Mouse (Mus musculus) hindbrain, postnatal 0 days (tissue): ENCODE data around the gene Gm10974. TPM values are rescaled to one million over a fixed set of nuclear protein-coding genes. Genes with fewer than 3 reads are reported as not detected.
A peak's percentile ranks its signal among the peaks of the same experiment; 100 is the strongest.

ENCODE experiments used
- ATAC-seq: fragments of 200-750 bp; cut with Nextera tagmentation; 2 replicates; pipeline ENCODE4 v1.8.0; 2017; ENCODE audit warnings: mild to moderate bottlenecking, moderate TSS enrichment, moderate library complexity
- DNase-seq: peaks from one replicate; pipeline ENCODE4 v3.0.0-alpha.2; 2015; ENCODE audit warnings: low spot score
- H3K27ac ChIP-seq: fragments of 300-500 bp; sonication (generic); 2 replicates; pipeline ENCODE4 v1.5.1; 2014; ENCODE audit warnings: mild to moderate bottlenecking
- H3K27me3 ChIP-seq: fragments of 300-500 bp; sonication (generic); 2 replicates; pipeline ENCODE4 v1.6.1; 2014; ENCODE audit warnings: low read length, mixed read lengths; ENCODE audit not compliant: insufficient read depth
- H3K36me3 ChIP-seq: fragments of 300-500 bp; sonication (generic); 2 replicates; pipeline ENCODE4 v1.6.1; 2014; ENCODE audit warnings: low read length, mixed read lengths; ENCODE audit not compliant: insufficient read depth
- H3K4me1 ChIP-seq: fragments of 300-500 bp; sonication (generic); 2 replicates; pipeline ENCODE4 v1.6.1; 2014; ENCODE audit warnings: antibody characterized with exemption, low read length, mixed read lengths; ENCODE audit not compliant: insufficient read depth
- H3K4me2 ChIP-seq: fragments of 300-500 bp; sonication (generic); 2 replicates; pipeline ENCODE4 v1.6.1; 2014; ENCODE audit warnings: low read depth, mild to moderate bottlenecking, low read length, moderate library complexity, mixed read lengths
- H3K4me3 ChIP-seq: fragments of 300-500 bp; sonication (generic); 2 replicates; pipeline ENCODE4 v1.5.1; 2014; ENCODE audit warnings: low read length
- H3K9ac ChIP-seq: fragments of 300-500 bp; sonication (generic); replicated peaks from 2 replicates; pipeline ENCODE4 v1.6.1; 2014; ENCODE audit warnings: mild to moderate bottlenecking, low read length, moderate library complexity, mixed read lengths
- H3K9me3 ChIP-seq: fragments of 300-500 bp; sonication (generic); 2 replicates; pipeline ENCODE4 v1.6.1; 2016; ENCODE audit warnings: low read length, mixed read lengths
- CTCF ChIP-seq: IDR thresholded peaks from 2 replicates; pipeline ENCODE4 v1.5.1; 2016; ENCODE audit warnings: antibody characterized with exemption, control low read depth, low read depth
- WGBS: fragments of 180-500 bp; shearing (Covaris S2); extraction: QIAGEN DNeasy Blood & Tissue Kit; methylation state at CpG from one replicate; pipeline ENCODE4 v1.1.7; 2014; 5-methylcytosine and 5-hydroxymethylcytosine counted together
- polyA plus RNA-seq: library from polyadenylated mRNA; unstranded; fragments of >200 nt; fragmentation: Nextera tagmentation; extraction: Ambion mirVana; gene quantifications from 2 replicates; pipeline ENCODE4 v1.2.1, GENCODE M21; 2015
- total RNA-seq: library from RNA; depleted of rRNA; stranded (reverse); fragments of >200 nt; gene quantifications from 2 replicates; pipeline ENCODE4 v1.2.3, GENCODE M21; 2014; rRNA removed

Gm10974 gene
- total RNA-seq (not detected in 2 replicates), polyA plus RNA-seq (not detected in 2 replicates)

- Histone ChIP-seq H3K36me3 (no peaks in the 10 kb centered on the region), H3K4me3 (no peak within 1 kb of the TSS), H3K27ac (no peak within 1 kb of the TSS), H3K4me1 (no peaks in the 10 kb centered on the region), H3K9me3 (0 out of 2 replicates have a peak, but pooled peaks cover 2% of the 10 kb centered on the region), H3K27me3 (no peaks in the 10 kb centered on the region), H3K9ac (no peak within 1 kb of the TSS), H3K4me2 (no peak within 1 kb of the TSS)
- no peak for DNase-seq
- ATAC-seq = no peak
- 57% methylated on average over 2 of the region's 2 CpGs for WGBS
- TF ChIP-seq CTCF = no peak
Observed at GRCm38 (mm10) chr7:66365904-66366303, at the start of gene Gm10974. Gene Gm10974 (plus strand): TSS chr7:66365905.

GRCm38 (mm10) chr7:66318147-66318546 is 47.6 kb upstream of the Gm10974 start:
- H3K4me2 ChIP-seq = no peak overlapping the region
- H3K36me3 ChIP-seq = no peaks in the 10 kb centered on the region
- ATAC-seq (no peak), DNase-seq (no peak)
- H3K9ac ChIP-seq = no peak overlapping the region
- H3K4me3 ChIP-seq = no peak overlapping the region
- H3K9me3 ChIP-seq = no peaks in the 10 kb centered on the region
- H3K27ac ChIP-seq = no peak overlapping the region
- peaks cover 9% of the 10 kb centered on the region; the same call in 1 of the 2 replicates for H3K4me1 ChIP-seq
- no peaks in the 10 kb centered on the region for H3K27me3 ChIP-seq
- TF ChIP-seq CTCF = no peak
- 89% methylated on average over 6 of the region's 6 CpGs for WGBS

GRCm38 (mm10) chr7:66320996-66321395 is 44.7 kb upstream of the Gm10974 start:
- 37% methylated on average over 5 of the region's 5 CpGs for WGBS
- H3K9me3 ChIP-seq = no peaks in the 10 kb centered on the region
- no peak for ATAC-seq
- H3K4me1 ChIP-seq = peaks cover 9% of the 10 kb centered on the region; the same call in 1 of the 2 replicates
- peak; percentile 64 for DNase-seq
- no peaks in the 10 kb centered on the region for H3K27me3 ChIP-seq
- H3K4me3 ChIP-seq = no peak overlapping the region
- TF ChIP-seq CTCF = no peak
- H3K27ac ChIP-seq = no peak overlapping the region
- no peaks in the 10 kb centered on the region for H3K36me3 ChIP-seq
- H3K4me2 ChIP-seq = no peak overlapping the region
- H3K9ac ChIP-seq = no peak overlapping the region

- no peak overlapping the region for H3K27ac ChIP-seq
- H3K4me2 ChIP-seq = no peak overlapping the region
- H3K27me3 ChIP-seq = no peaks in the 10 kb centered on the region
- no peaks in the 10 kb centered on the region for H3K9me3 ChIP-seq
- TF ChIP-seq CTCF = no peak
- ATAC-seq (no peak), DNase-seq (no peak)
- H3K4me3 ChIP-seq = no peak overlapping the region
- 62% methylated on average over 9 of the region's 9 CpGs for WGBS
- H3K9ac ChIP-seq = no peak overlapping the region
- peaks cover 9% of the 10 kb centered on the region; the same call in 1 of the 2 replicates for H3K4me1 ChIP-seq
- H3K36me3 ChIP-seq = no peaks in the 10 kb centered on the region
Observed at GRCm38 (mm10) chr7:66323252-66324015, 42.3 kb upstream of the Gm10974 start.

GRCm38 (mm10) chr7:66325419-66326053 is 40.2 kb upstream of the Gm10974 start:
- Histone ChIP-seq H3K27me3 (no peaks in the 10 kb centered on the region), H3K36me3 (no peaks in the 10 kb centered on the region), H3K4me1 (peaks cover 5% of the 10 kb centered on the region; the same call in 1 of the 2 replicates), H3K4me2 (no peak overlapping the region), H3K4me3 (no peak overlapping the region), H3K9me3 (no peaks in the 10 kb centered on the region), H3K27ac (no peak overlapping the region), H3K9ac (no peak overlapping the region)
- 66% methylated on average over 3 of the region's 3 CpGs for WGBS
- DNase-seq (no peak), ATAC-seq (no peak)
- no peak for TF ChIP-seq CTCF

GRCm38 (mm10) chr7:66327516-66327915 is 38.2 kb upstream of the Gm10974 start:
- no peaks in the 10 kb centered on the region for H3K4me1 ChIP-seq
- no peak overlapping the region for H3K4me2 ChIP-seq
- H3K9ac ChIP-seq = no peak overlapping the region
- H3K27me3 ChIP-seq = no peaks in the 10 kb centered on the region
- no peak for TF ChIP-seq CTCF
- no peak overlapping the region for H3K4me3 ChIP-seq
- 76% methylated on average over 2 of the region's 2 CpGs for WGBS
- ATAC-seq (no peak), DNase-seq (no peak)
- H3K27ac ChIP-seq = no peak overlapping the region
- H3K36me3 ChIP-seq = no peaks in the 10 kb centered on the region
- H3K9me3 ChIP-seq = no peaks in the 10 kb centered on the region
